Mouse (Mus musculus) myocyte (in vitro differentiated cells): ENCODE measurements around the gene BC049352. TPM values are rescaled to one million over a fixed set of nuclear protein-coding genes. Genes with fewer than 3 reads are reported as not detected.

Experiments
- H3K27me3 ChIP-seq: one replicate; pipeline ENCODE4 v1.6.1; 2011; ENCODE audit not compliant: control insufficient read depth, insufficient read depth, insufficient read length
- H3K36me3 ChIP-seq: one replicate; pipeline ENCODE4 v1.6.1; 2011; ENCODE audit not compliant: control insufficient read depth, insufficient read depth
- H3K4me2 ChIP-seq: one replicate; pipeline ENCODE4 v1.6.1; 2011; ENCODE audit warnings: low read depth, control low read depth
- H3K4me3 ChIP-seq: one replicate; pipeline ENCODE4 v1.5.1; 2011; ENCODE audit warnings: mild to moderate bottlenecking, control low read depth, moderate library complexity
- H3K79me2 ChIP-seq: one replicate; pipeline ENCODE4 v1.6.1; 2011; ENCODE audit not compliant: control insufficient read depth, insufficient read depth
- H3ac ChIP-seq: one replicate; pipeline ENCODE4 v1.6.1; 2011; ENCODE audit not compliant: control insufficient read depth, insufficient read length
- CEBPB ChIP-seq: IDR thresholded peaks from 2 replicates; pipeline ENCODE4 v1.6.1; 2011; ENCODE audit warnings: mild to moderate bottlenecking, moderate library complexity; ENCODE audit not compliant: poor library complexity, insufficient read depth, severe bottlenecking
- E2F4 ChIP-seq: IDR thresholded peaks from one replicate; pipeline ENCODE4 v1.6.1; 2011; ENCODE audit warnings: mild to moderate bottlenecking, control low read depth, moderate library complexity; ENCODE audit not compliant: insufficient read depth
- MAX ChIP-seq: IDR thresholded peaks from one replicate; pipeline ENCODE4 v1.6.1; 2011; ENCODE audit warnings: low read depth, mild to moderate bottlenecking, control low read depth
- MYOD1 ChIP-seq, 3 experiments: IDR thresholded peaks; one replicate each; pipeline ENCODE4 v1.6.1; 2011; ENCODE audit warnings: control low read depth in 2 of 3, low read depth in 2 of 3, mild to moderate bottlenecking in 2 of 3, moderate library complexity in 1 of 3; ENCODE audit not compliant: insufficient read length in 2 of 3, control insufficient read depth in 1 of 3
- MYOG ChIP-seq, 3 experiments: IDR thresholded peaks; one replicate each; pipeline ENCODE4 v1.6.1; 2011; ENCODE audit warnings: control low read depth in 2 of 3, low read depth in 2 of 3, mild to moderate bottlenecking in 2 of 3; ENCODE audit not compliant: insufficient read length in 2 of 3, control insufficient read depth in 1 of 3, insufficient read depth in 1 of 3
- POLR2A ChIP-seq: IDR thresholded peaks from one replicate; pipeline ENCODE4 v1.6.1; 2011; ENCODE audit warnings: low read depth, mild to moderate bottlenecking, control low read depth, moderate library complexity; ENCODE audit not compliant: insufficient read length
- POLR2AphosphoS2 ChIP-seq: IDR thresholded peaks from one replicate; pipeline ENCODE4 v1.6.1; 2011; ENCODE audit warnings: low read depth, control low read depth; ENCODE audit not compliant: insufficient read length
- REST ChIP-seq: IDR thresholded peaks from one replicate; pipeline ENCODE4 v1.6.1; 2011; ENCODE audit warnings: mild to moderate bottlenecking, control low read depth, moderate library complexity; ENCODE audit not compliant: insufficient read depth, insufficient read length
- SRF ChIP-seq: IDR thresholded peaks from one replicate; pipeline ENCODE4 v1.6.1; 2011; ENCODE audit warnings: low read depth; ENCODE audit not compliant: control insufficient read depth, insufficient read length
- TCF12 ChIP-seq: IDR thresholded peaks from one replicate; pipeline ENCODE4 v1.6.1; 2011; ENCODE audit warnings: mild to moderate bottlenecking, control low read depth; ENCODE audit not compliant: poor library complexity, insufficient read depth, severe bottlenecking
- TCF3 ChIP-seq: IDR thresholded peaks from one replicate; pipeline ENCODE4 v1.6.1; 2011; ENCODE audit warnings: low read depth, control low read depth; ENCODE audit not compliant: insufficient read length
- USF1 ChIP-seq: IDR thresholded peaks from one replicate; pipeline ENCODE4 v1.6.1; 2011; ENCODE audit warnings: low read depth, mild to moderate bottlenecking, control low read depth, moderate library complexity
- polyA plus RNA-seq: library from polyadenylated mRNA; unstranded; fragments of >200 nt; fragmentation: generic; extraction: Trizol; gene quantifications from one replicate; pipeline ENCODE4 v1.2.1, GENCODE M21; 2012; ENCODE audit warnings: missing spikeins

The BC049352 gene
- polyA plus RNA-seq, 1 experiment: not detected

- Histone ChIP-seq H3K36me3 (no peaks in the 10 kb centered on the region), H3K4me2 (no peak overlapping the region), H3K4me3 (no peak overlapping the region), H3K27me3 (no peaks in the 10 kb centered on the region), H3ac (no peak overlapping the region), H3K79me2 (no peaks in the 10 kb centered on the region)
- no peak for TF ChIP-seq CEBPB
- no peak for TF ChIP-seq REST
- TF ChIP-seq USF1: no peak
- no peak for TF ChIP-seq MAX
- no peak for TF ChIP-seq POLR2A
- TF ChIP-seq POLR2AphosphoS2: no peak
- TF ChIP-seq TCF3: no peak
Observed at GRCm38 (mm10) chr9:45219644-45220043, 37.8 kb downstream of the BC049352 start.

- H3K4me3 ChIP-seq: no peak overlapping the region
- H3K27me3 ChIP-seq: peaks cover 4% of the 10 kb centered on the region
- no peaks in the 10 kb centered on the region for H3K36me3 ChIP-seq
- H3ac ChIP-seq: no peak overlapping the region
- no peak for TF ChIP-seq MYOD1 (IDR thresholded peaks at IDR 0.05; ENCODE audit: control insufficient read depth in 1 of 3, insufficient read length in 2 of 3, low read depth in 2 of 3)
- TF ChIP-seq CEBPB: no peak
- no peak for TF ChIP-seq POLR2A
- TF ChIP-seq USF1: no peak
- no peak for TF ChIP-seq SRF
- TF ChIP-seq REST: no peak
- TF ChIP-seq MYOG (IDR thresholded peaks at IDR 0.05; ENCODE audit: control insufficient read depth in 1 of 3, insufficient read depth in 1 of 3, insufficient read length in 2 of 3, low read depth in 2 of 3): no peak
- TF ChIP-seq MAX: no peak
- TF ChIP-seq TCF12: no peak
- H3K79me2 ChIP-seq: no peaks in the 10 kb centered on the region
- no peak overlapping the region for H3K4me2 ChIP-seq
Observed at GRCm38 (mm10) chr9:45221567-45221966, 39.8 kb downstream of the BC049352 start.

GRCm38 (mm10) chr9:45229359-45229758 is 47.6 kb downstream of the BC049352 start:
- no peaks in the 10 kb centered on the region for H3K36me3 ChIP-seq
- H3K4me2 ChIP-seq: no peak overlapping the region
- TF ChIP-seq TCF12 (no peak), MYOG (IDR thresholded peaks at IDR 0.05; ENCODE audit: control insufficient read depth in 1 of 3, insufficient read depth in 1 of 3, insufficient read length in 2 of 3, low read depth in 2 of 3) (no peak), REST (no peak), MYOD1 (IDR thresholded peaks at IDR 0.05; ENCODE audit: control insufficient read depth in 1 of 3, insufficient read length in 2 of 3, low read depth in 2 of 3) (no peak)
- no peaks in the 10 kb centered on the region for H3K79me2 ChIP-seq
- no peak overlapping the region for H3ac ChIP-seq
- no peak overlapping the region for H3K4me3 ChIP-seq
- H3K27me3 ChIP-seq: peaks cover 4% of the 10 kb centered on the region

- Histone ChIP-seq H3ac (no peak overlapping the region), H3K27me3 (no peaks in the 10 kb centered on the region), H3K36me3 (no peaks in the 10 kb centered on the region), H3K79me2 (no peaks in the 10 kb centered on the region), H3K4me3 (no peak overlapping the region), H3K4me2 (no peak overlapping the region)
- TF ChIP-seq E2F4 (no peak), TCF3 (no peak), CEBPB (no peak), POLR2A (no peak), USF1 (no peak)
Observed at GRCm38 (mm10) chr9:45235668-45236227, 53.9 kb downstream of the BC049352 start.

GRCm38 (mm10) chr9:45236744-45237143 is 54.9 kb downstream of the BC049352 start:
- Histone ChIP-seq H3K27me3 (no peaks in the 10 kb centered on the region), H3K4me3 (no peak overlapping the region), H3ac (no peak overlapping the region), H3K36me3 (no peaks in the 10 kb centered on the region), H3K4me2 (no peak overlapping the region), H3K79me2 (no peaks in the 10 kb centered on the region)
- TF ChIP-seq USF1 (no peak), MAX (no peak), MYOD1 (IDR thresholded peaks at IDR 0.05; ENCODE audit: control insufficient read depth in 1 of 3, insufficient read length in 2 of 3, low read depth in 2 of 3) (no peak), TCF12 (no peak), SRF (no peak), CEBPB (no peak), POLR2A (no peak), REST (no peak), TCF3 (no peak), E2F4 (no peak), MYOG (IDR thresholded peaks at IDR 0.05; ENCODE audit: control insufficient read depth in 1 of 3, insufficient read depth in 1 of 3, insufficient read length in 2 of 3, low read depth in 2 of 3) (no peak), POLR2AphosphoS2 (no peak)
